Mouse (Mus musculus) MEL (cell line): ENCODE data around the gene Men1.

Experiments used
- CHD2 ChIP-seq: IDR thresholded peaks from 2 replicates; pipeline ENCODE4 v1.6.1; 2011; ENCODE audit warnings: low read length, improper control_type of control experiment
- CTCF ChIP-seq, 3 experiments: IDR thresholded peaks in 2 of 3; conservative IDR thresholded peaks in 1 of 3; 2 replicates each; pipeline ENCODE4 v1.5.1; 2011 to 2012; ENCODE audit warnings: low read length in 3 of 3, low read depth in 2 of 3, mild to moderate bottlenecking in 2 of 3, improper control_type of control experiment in 1 of 3, inconsistent platforms in 1 of 3, mixed read lengths in 1 of 3, moderate library complexity in 1 of 3; ENCODE audit not compliant: control insufficient read depth in 1 of 3, insufficient read depth in 1 of 3, poor library complexity in 1 of 3, severe bottlenecking in 1 of 3
- GABPA ChIP-seq: IDR thresholded peaks from 2 replicates; pipeline ENCODE4 v1.6.1; 2012; ENCODE audit warnings: low read depth, mild to moderate bottlenecking, inconsistent platforms, low read length, improper control_type of control experiment, moderate library complexity
- JUND ChIP-seq: IDR thresholded peaks from 2 replicates; pipeline ENCODE4 v1.6.1; 2011; ENCODE audit warnings: low read depth, mild to moderate bottlenecking, improper control_type of control experiment, low read length
- MAFK ChIP-seq: IDR thresholded peaks from 2 replicates; pipeline ENCODE4 v1.6.1; 2011; ENCODE audit warnings: low read depth, mild to moderate bottlenecking, low read length, improper control_type of control experiment, borderline replicate concordance
- MXI1 ChIP-seq: IDR thresholded peaks from 2 replicates; pipeline ENCODE4 v1.6.1; 2011; ENCODE audit warnings: mild to moderate bottlenecking, low read depth, low read length, improper control_type of control experiment

GRCm38 (mm10) chr19:6376643-6377042 is 41.9 kb downstream of the Men1 start:
- TF ChIP-seq CHD2 (no peak), MXI1 (no peak), JUND (no peak), MAFK (no peak), CTCF (IDR thresholded peaks at IDR 0.05 in 2 of 3, conservative IDR thresholded peaks at IDR 0.05 in 1 of 3; ENCODE audit: control insufficient read depth in 1 of 3, insufficient read depth in 1 of 3, low read depth in 2 of 3, low read length in 3 of 3, poor library complexity in 1 of 3, severe bottlenecking in 1 of 3) (no peak), GABPA (no peak)
